Mouse (Mus musculus) intestine, embryonic 14.5 days (tissue): ENCODE data around the gene Igflr1. TPM values are rescaled to one million over a fixed set of nuclear protein-coding genes. Genes with fewer than 3 reads are reported as not detected.

Source experiments
- ATAC-seq: fragments of 200-750 bp; cut with Nextera tagmentation; replicated peaks from 2 replicates; pipeline ENCODE4 v1.8.0; 2017; ENCODE audit warnings: low read depth, moderate number of reproducible peaks, moderate TSS enrichment, moderate library complexity; ENCODE audit not compliant: low FRiP score, low TSS enrichment
- DNase-seq: peaks from one replicate; pipeline ENCODE4 v3.0.0-alpha.2; 2018; ENCODE audit warnings: low spot score
- H3K27ac ChIP-seq: fragments of 300-500 bp; sonication (generic); 2 replicates; pipeline ENCODE4 v1.5.1; 2014; ENCODE audit warnings: low read depth, mild to moderate bottlenecking, control low read depth
- H3K27me3 ChIP-seq: fragments of 300-500 bp; sonication (generic); replicated peaks from 2 replicates; pipeline ENCODE4 v1.6.1; 2014; ENCODE audit warnings: low read length, control low read depth; ENCODE audit not compliant: control insufficient read depth, insufficient read depth
- H3K36me3 ChIP-seq: fragments of 300-500 bp; sonication (generic); 2 replicates; pipeline ENCODE4 v1.6.1; 2014; ENCODE audit warnings: low read length, control low read depth; ENCODE audit not compliant: control insufficient read depth, insufficient read depth
- H3K4me1 ChIP-seq: fragments of 300-500 bp; sonication (generic); replicated peaks from 2 replicates; pipeline ENCODE4 v1.6.1; 2014; ENCODE audit warnings: low read length, control low read depth, mixed read lengths; ENCODE audit not compliant: control insufficient read depth, insufficient read depth
- H3K4me2 ChIP-seq: fragments of 300-500 bp; sonication (generic); 2 replicates; pipeline ENCODE4 v1.6.1; 2014; ENCODE audit warnings: low read length
- H3K4me3 ChIP-seq: fragments of 300-500 bp; sonication (generic); 2 replicates; pipeline ENCODE4 v1.5.1; 2014; ENCODE audit warnings: low read depth, low read length, control low read depth, mixed read lengths
- H3K9ac ChIP-seq: fragments of 300-500 bp; sonication (generic); 2 replicates; pipeline ENCODE4 v1.6.1; 2014; ENCODE audit warnings: mild to moderate bottlenecking, low read length
- H3K9me3 ChIP-seq: fragments of 300-500 bp; sonication (generic); 2 replicates; pipeline ENCODE4 v1.6.1; 2016; ENCODE audit warnings: low read length, control low read depth; ENCODE audit not compliant: control insufficient read depth
- WGBS: fragments of 180-500 bp; shearing (Covaris S2); extraction: QIAGEN DNeasy Blood & Tissue Kit; methylation state at CpG from one replicate; pipeline ENCODE4 v1.1.7; 2014; 5-methylcytosine and 5-hydroxymethylcytosine counted together
- polyA plus RNA-seq: library from polyadenylated mRNA; unstranded; fragments of >200 nt; fragmentation: Nextera tagmentation; extraction: Ambion mirVana; gene quantifications from 2 replicates; pipeline ENCODE4 v1.2.1, GENCODE M21; 2014

Igflr1 gene
- polyA plus RNA-seq: 3.3 and 3.5 TPM in 2 replicates

DNA sequence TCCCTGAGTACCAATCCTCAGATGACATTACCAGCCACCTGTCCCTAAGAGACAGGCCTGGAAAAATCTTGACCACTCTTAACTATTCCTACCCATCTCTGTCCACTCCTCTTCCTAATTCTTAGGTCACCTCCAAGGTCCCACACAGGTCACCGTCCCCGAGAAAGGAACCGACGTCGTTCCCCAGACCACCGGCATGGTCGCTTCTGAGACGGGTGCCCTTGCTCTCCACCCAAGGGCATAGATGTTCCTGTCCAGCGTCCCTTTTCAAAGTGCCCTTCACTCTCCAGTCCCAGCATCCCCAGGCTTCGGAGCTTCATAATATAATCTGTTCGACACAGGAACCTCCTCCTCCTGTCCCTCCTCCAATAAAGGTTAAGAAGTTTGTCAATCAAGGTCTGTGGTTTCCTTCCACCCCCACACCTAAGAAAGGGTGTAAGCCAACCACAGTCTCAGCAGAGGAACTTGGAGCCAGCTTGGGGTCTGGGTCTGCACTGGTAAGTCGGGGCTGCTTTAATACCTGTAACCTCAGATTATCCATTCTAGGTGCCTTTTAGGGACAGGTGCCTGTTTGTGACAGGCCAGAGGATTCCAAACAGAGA lies at the start of gene Igflr1:
TSS of gene Igflr1 (plus strand) at position 458 of the 602 bp plus-strand sequence.
- H3K4me1 ChIP-seq: peaks cover 8% of the 10 kb centered on the region; the same call in 1 of the 2 replicates
- peaks cover 44% of the 10 kb centered on the region for H3K36me3 ChIP-seq
- no peaks in the 10 kb centered on the region for H3K9me3 ChIP-seq
- H3K27ac ChIP-seq: no peak within 1 kb of the TSS
- 0 out of 2 replicates have a peak within 1 kb of the TSS, but pooled peaks have one; percentile 81 for H3K9ac ChIP-seq
- WGBS: 96% methylated on average over 12 of the region's 12 CpGs
- no peak within 1 kb of the TSS for H3K4me3 ChIP-seq
- ATAC-seq (no peak), DNase-seq (no peak)
- no peak within 1 kb of the TSS; the same call in 1 of the 2 replicates for H3K4me2 ChIP-seq
- no peaks in the 10 kb centered on the region for H3K27me3 ChIP-seq

DNA sequence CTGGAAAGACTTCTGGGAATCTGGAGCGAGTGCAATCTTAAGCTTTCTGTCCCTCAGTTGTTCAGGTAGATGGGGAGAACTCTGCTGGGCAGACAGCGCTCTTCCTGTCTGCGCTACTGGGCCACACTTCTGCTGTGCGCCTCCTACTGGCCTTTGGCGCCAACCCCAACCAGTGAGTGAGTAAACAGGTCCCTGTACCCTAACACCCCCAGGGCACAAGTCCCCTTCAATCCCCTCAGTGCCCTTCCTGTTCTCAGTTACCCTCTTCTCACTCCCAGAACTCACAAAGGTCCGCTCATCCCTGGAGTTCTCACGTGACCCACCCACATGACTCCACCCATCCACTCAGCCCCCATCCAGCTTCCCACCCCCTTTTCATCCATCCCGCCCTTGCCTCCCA lies 46.9 kb upstream of the Igflr1 start:
- no peak overlapping the region for H3K9ac ChIP-seq
- no peak overlapping the region for H3K27ac ChIP-seq
- H3K4me2 ChIP-seq: no peak overlapping the region
- DNase-seq (no peak), ATAC-seq (no peak)
- H3K27me3 ChIP-seq: no peaks in the 10 kb centered on the region
- WGBS: 36% methylated on average over 8 of the region's 8 CpGs
- no peaks in the 10 kb centered on the region for H3K4me1 ChIP-seq
- no peak overlapping the region for H3K4me3 ChIP-seq
- H3K9me3 ChIP-seq: no peaks in the 10 kb centered on the region
- peaks cover 4% of the 10 kb centered on the region for H3K36me3 ChIP-seq

DNA sequence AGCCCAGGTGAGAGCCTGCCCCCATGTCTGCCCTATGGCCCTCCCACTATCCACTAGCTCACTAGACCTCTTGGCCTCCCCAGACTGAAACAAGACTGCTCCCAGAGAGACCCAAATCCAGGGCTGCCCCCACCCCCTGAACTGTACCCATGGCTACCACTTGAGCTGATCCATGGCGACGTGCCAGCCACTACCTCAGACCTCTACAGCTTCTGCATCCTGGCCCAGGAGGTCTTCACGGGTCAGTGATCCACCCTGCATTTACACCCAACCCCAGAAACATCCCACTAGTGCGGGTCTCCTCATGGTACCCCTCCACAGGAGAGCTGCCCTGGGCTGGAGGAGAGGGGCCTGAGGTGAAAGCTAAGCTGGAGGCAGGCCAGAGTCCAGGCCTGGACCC lies 44.8 kb upstream of the Igflr1 start:
- Histone ChIP-seq H3K4me2 (no peak overlapping the region), H3K36me3 (peaks cover 22% of the 10 kb centered on the region), H3K27ac (no peak overlapping the region), H3K4me3 (no peak overlapping the region), H3K9me3 (no peaks in the 10 kb centered on the region), H3K4me1 (no peaks in the 10 kb centered on the region), H3K9ac (no peak overlapping the region), H3K27me3 (no peaks in the 10 kb centered on the region)
- 72% methylated on average over 4 of the region's 4 CpGs for WGBS
- no peak for DNase-seq
- ATAC-seq: no peak

DNA sequence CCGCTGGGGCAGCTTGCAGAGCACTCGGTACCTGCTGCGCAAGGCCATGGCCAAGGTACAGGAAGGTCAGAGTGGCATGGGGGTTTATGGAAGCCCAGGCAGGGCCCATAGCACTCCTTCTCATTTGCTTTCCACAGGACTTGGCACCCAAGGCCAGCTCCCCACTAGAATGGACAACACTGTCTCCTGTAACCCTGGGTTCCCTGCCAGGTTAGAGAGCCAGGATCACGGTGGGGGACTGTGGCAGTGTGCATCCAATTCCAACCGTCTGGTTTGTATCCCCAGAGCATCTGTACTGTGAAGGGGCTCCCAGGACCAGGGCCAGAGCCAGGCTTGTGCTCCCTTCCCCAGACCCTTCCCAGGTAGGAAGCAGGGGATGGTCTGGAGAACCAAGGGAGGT lies 44.4 kb upstream of the Igflr1 start:
- no peak for ATAC-seq

DNA sequence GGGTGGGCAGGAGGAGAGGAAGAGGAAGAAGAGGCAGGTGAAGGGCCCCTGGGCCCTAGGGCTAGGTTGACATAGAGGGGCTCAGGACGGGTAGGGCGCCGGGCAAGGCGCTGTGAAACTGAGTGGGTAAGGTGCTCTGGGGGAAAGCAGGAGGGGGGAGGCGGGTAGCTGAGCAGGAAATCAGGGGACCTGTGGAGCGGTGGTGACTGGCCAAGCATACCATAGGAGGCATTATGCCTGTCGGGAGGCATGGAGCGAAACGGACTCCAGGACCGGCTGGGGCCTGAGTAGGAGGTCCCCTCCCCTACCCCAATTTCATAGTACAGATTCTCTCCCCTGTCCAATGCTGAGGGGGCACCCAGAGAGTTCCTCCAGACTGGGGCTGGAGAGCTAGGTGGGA lies 42.4 kb upstream of the Igflr1 start:
- no peak overlapping the region for H3K27ac ChIP-seq
- peaks cover 11% of the 10 kb centered on the region for H3K4me1 ChIP-seq
- H3K27me3 ChIP-seq: no peaks in the 10 kb centered on the region
- no peak overlapping the region for H3K4me3 ChIP-seq
- peaks cover 28% of the 10 kb centered on the region for H3K36me3 ChIP-seq
- DNase-seq: no peak
- no peak overlapping the region for H3K4me2 ChIP-seq
- ATAC-seq: no peak
- H3K9me3 ChIP-seq: no peaks in the 10 kb centered on the region
- 86% methylated on average over 10 of the region's 10 CpGs for WGBS
- H3K9ac ChIP-seq: no peak overlapping the region

More for the DNA sequence above, 44.4 kb upstream of the Igflr1 start:
- no peak overlapping the region for H3K4me2 ChIP-seq
- no peaks in the 10 kb centered on the region for H3K9me3 ChIP-seq
- no peak overlapping the region for H3K4me3 ChIP-seq
- H3K27ac ChIP-seq: no peak overlapping the region
- no peaks in the 10 kb centered on the region for H3K27me3 ChIP-seq
- H3K4me1 ChIP-seq: peaks cover under 1% of the 10 kb centered on the region; the same call in 1 of the 2 replicates
- peaks cover 27% of the 10 kb centered on the region for H3K36me3 ChIP-seq
- no peak for DNase-seq
- WGBS: 87% methylated on average over 5 of the region's 5 CpGs
- H3K9ac ChIP-seq: no peak overlapping the region

DNA sequence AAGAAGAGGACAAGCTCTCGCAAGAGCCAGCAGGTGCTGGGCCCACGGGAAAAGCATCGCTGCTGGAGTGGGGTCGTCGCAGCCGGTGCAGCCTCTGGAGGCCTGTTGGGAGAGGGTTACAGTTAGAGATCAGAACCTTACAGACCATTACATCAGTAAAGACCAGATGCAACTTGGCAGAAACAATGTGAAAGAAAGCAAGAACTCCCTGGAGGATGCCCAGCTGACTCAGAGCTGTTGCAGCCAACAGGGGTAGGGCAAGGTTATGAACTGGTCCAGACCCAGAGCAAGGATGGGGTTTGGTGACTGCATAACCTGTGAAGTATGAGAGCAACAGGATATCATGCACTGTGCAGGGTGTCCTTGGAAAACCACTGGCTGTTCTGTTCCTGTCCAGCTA lies 40.7 kb upstream of the Igflr1 start:
- H3K9ac ChIP-seq: no peak overlapping the region
- H3K4me3 ChIP-seq: no peak overlapping the region
- H3K27me3 ChIP-seq: no peaks in the 10 kb centered on the region
- no peaks in the 10 kb centered on the region for H3K9me3 ChIP-seq
- no peak overlapping the region for H3K4me2 ChIP-seq
- H3K4me1 ChIP-seq: peaks cover 11% of the 10 kb centered on the region
- no peak overlapping the region for H3K27ac ChIP-seq
- H3K36me3 ChIP-seq: peaks cover 44% of the 10 kb centered on the region
- 85% methylated on average over 6 of the region's 6 CpGs for WGBS
- no peak for ATAC-seq
- no peak for DNase-seq

DNA sequence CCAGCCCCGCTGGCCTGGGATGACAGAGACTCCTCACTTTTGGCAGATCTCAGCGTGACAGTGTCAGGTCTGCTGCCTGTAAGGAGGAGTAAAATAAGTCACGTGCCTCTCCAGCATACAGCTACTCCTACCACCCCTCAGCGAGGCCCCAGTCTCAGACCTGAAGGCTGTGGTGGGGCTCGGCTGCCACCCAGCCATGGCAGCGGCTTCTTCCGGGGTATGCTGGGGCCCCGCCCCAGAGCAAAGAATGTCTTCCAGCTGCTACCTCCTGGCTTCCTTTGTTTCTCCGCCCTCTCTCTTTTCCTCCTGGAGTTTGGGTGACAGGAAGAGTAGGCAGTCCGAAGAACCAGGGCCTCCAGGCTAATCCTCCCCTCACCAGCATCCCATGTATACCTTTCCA lies 39.3 kb upstream of the Igflr1 start:
- no peaks in the 10 kb centered on the region for H3K27me3 ChIP-seq
- no peak overlapping the region for H3K4me3 ChIP-seq
- H3K36me3 ChIP-seq: peaks cover 57% of the 10 kb centered on the region
- DNase-seq (no peak), ATAC-seq (peak; percentile 48; the same call in 1 of the 2 replicates)
- H3K4me1 ChIP-seq: peaks cover 11% of the 10 kb centered on the region
- no peaks in the 10 kb centered on the region for H3K9me3 ChIP-seq
- peak overlapping the region; percentile 24; the same call in 1 of the 2 replicates for H3K27ac ChIP-seq
- H3K4me2 ChIP-seq: peak overlapping the region; percentile 35
- WGBS: 23% methylated on average over 10 of the region's 10 CpGs
- H3K9ac ChIP-seq: peak overlapping the region; percentile 4; the same call in 1 of the 2 replicates

DNA sequence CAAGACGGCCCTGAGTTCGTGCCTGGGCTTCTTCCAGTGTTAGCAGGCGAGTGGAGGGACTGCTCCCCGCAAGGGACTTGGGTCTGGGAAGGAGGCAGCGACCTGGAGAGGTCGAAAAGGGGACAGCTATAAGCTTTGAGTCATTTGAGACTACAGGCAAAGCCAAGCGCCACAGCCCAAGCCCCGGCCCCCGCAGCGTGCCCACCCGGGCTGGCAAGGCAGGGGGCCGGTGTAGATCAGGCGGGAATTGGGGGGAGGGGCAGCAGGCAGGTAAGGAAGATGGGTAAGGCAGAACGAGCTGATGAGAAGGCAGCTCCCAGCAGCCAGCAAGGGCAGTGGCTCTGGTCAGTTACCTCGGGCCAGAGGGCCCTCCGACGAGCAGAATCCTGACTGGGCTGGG lies 38.8 kb upstream of the Igflr1 start:
- 33% methylated on average over 17 of the region's 17 CpGs for WGBS
- H3K4me3 ChIP-seq: no peak overlapping the region

DNA sequence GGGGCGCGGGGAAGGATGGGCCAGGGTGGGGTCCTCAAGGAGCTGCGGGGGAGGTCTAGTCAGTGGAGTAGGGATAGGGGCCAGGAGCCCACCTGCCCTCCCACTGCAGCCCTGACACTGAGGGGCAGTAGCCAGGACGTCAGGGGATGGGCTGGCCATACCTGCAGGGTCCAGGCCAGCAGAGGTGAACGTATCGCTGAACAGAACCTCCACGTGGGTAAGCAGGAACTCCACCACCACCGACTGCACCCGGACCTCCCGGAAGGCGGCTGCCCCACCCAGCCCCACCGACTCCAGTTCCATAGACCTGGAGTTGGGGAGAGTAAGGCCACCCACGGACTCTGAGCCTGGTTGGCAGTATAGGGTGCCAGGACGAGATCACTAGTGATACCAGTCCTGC lies 38.2 kb upstream of the Igflr1 start:
- DNase-seq (no peak), ATAC-seq (no peak)
- Histone ChIP-seq H3K27ac (no peak overlapping the region), H3K36me3 (peaks cover 67% of the 10 kb centered on the region), H3K4me2 (peak overlapping the region; percentile 35; the same call in 1 of the 2 replicates), H3K27me3 (no peaks in the 10 kb centered on the region), H3K4me3 (no peak overlapping the region), H3K9ac (peak overlapping the region; percentile 4; the same call in 1 of the 2 replicates), H3K9me3 (no peaks in the 10 kb centered on the region), H3K4me1 (peaks cover 16% of the 10 kb centered on the region)
- 80% methylated on average over 14 of the region's 14 CpGs for WGBS

More for the DNA sequence above, 38.8 kb upstream of the Igflr1 start:
- Histone ChIP-seq H3K36me3 (peaks cover 61% of the 10 kb centered on the region), H3K4me2 (peak overlapping the region; percentile 35), H3K9me3 (no peaks in the 10 kb centered on the region), H3K27ac (peak overlapping the region; percentile 24; the same call in 1 of the 2 replicates), H3K9ac (peak overlapping the region; percentile 4; the same call in 1 of the 2 replicates), H3K4me1 (peaks cover 13% of the 10 kb centered on the region), H3K27me3 (no peaks in the 10 kb centered on the region)
- ATAC-seq (no peak), DNase-seq (no peak)
